Mouse (Mus musculus) CH12.LX (cell line): ENCODE measurements at regions not wholly inside any gene's neighbourhood (a gene's known extent, or its start where the extent isn't known, plus 50 kb on each side); places are given as distances from the start of the nearest gene placed in this dataset.

Source experiments
- DNase-seq: peaks from one replicate; pipeline ENCODE4 v3.0.0-alpha.2; 2013; ENCODE audit errors: extremely low read depth
- H3K27ac ChIP-seq: 2 replicates; pipeline ENCODE4 v1.5.1; 2012; ENCODE audit warnings: low read depth, mild to moderate bottlenecking, control low read depth, moderate library complexity; ENCODE audit not compliant: insufficient read depth
- H3K27me3 ChIP-seq: replicated peaks from 2 replicates; pipeline ENCODE3; 2012; ENCODE audit warnings: inconsistent platforms
- H3K36me3 ChIP-seq, 2 experiments: replicated peaks in 1 of 2; 2 replicates each; pipeline versions ENCODE3 to v1.6.1; 2012; ENCODE audit warnings: inconsistent platforms in 1 of 2, low read length in 1 of 2, mild to moderate bottlenecking in 1 of 2, mixed read lengths in 1 of 2, moderate library complexity in 1 of 2; ENCODE audit not compliant: control insufficient read depth in 1 of 2, insufficient read depth in 1 of 2
- H3K4me1 ChIP-seq, 2 experiments: 2 replicates each; pipeline ENCODE4 v1.6.1; 2012; ENCODE audit warnings: inconsistent platforms in 1 of 2, moderate library complexity in 1 of 2; ENCODE audit not compliant: insufficient read depth in 2 of 2, control insufficient read depth in 1 of 2
- H3K4me2 ChIP-seq: 2 replicates; pipeline ENCODE4 v1.6.1; 2012; ENCODE audit warnings: low read depth, mild to moderate bottlenecking, control low read depth; ENCODE audit not compliant: poor library complexity, insufficient read depth, severe bottlenecking
- H3K4me3 ChIP-seq, 3 experiments: fragments of 150-350 bp in 1 of 3; sonication (generic) in 1 of 3; replicated peaks in 1 of 3; 2 replicates each; pipeline versions ENCODE3 to v1.5.1; 2011 to 2012; ENCODE audit warnings: low read depth in 2 of 3, low read length in 2 of 3, mild to moderate bottlenecking in 2 of 3, moderate library complexity in 2 of 3, control low read depth in 1 of 3, improper control_type of control experiment in 1 of 3, inconsistent platforms in 1 of 3, mixed read lengths in 1 of 3; ENCODE audit not compliant: poor library complexity in 1 of 3
- H3K79me2 ChIP-seq: replicated peaks from 2 replicates; pipeline ENCODE4 v1.6.1; 2012; ENCODE audit warnings: mild to moderate bottlenecking, moderate library complexity; ENCODE audit not compliant: control insufficient read depth, poor library complexity, insufficient read depth, severe bottlenecking; ENCODE audit errors: extremely low read depth
- H3K9ac ChIP-seq: 2 replicates; pipeline ENCODE4 v1.6.1; 2012; ENCODE audit warnings: low read depth, mild to moderate bottlenecking, control low read depth, moderate library complexity; ENCODE audit not compliant: insufficient read depth
- H3K9me3 ChIP-seq: replicated peaks from 2 replicates; pipeline ENCODE3; 2012; ENCODE audit warnings: low read length, inconsistent platforms, mixed read lengths
- CTCF ChIP-seq, 2 experiments: IDR thresholded peaks in 1 of 2; conservative IDR thresholded peaks in 1 of 2; 2 replicates each; pipeline ENCODE4 v1.5.1; 2011 to 2012; ENCODE audit warnings: low read depth in 2 of 2, low read length in 2 of 2, improper control_type of control experiment in 1 of 2, inconsistent platforms in 1 of 2, mild to moderate bottlenecking in 1 of 2, moderate library complexity in 1 of 2
- E2F4 ChIP-seq: IDR thresholded peaks from 2 replicates; pipeline ENCODE4 v1.6.1; 2011; ENCODE audit warnings: low read depth, low read length, improper control_type of control experiment; ENCODE audit not compliant: insufficient replicate concordance
- MAX ChIP-seq: IDR thresholded peaks from 2 replicates; pipeline ENCODE4 v1.6.1; 2011; ENCODE audit warnings: low read length, improper control_type of control experiment
- MYC ChIP-seq: IDR thresholded peaks from 2 replicates; pipeline ENCODE4 v1.6.1; 2011; ENCODE audit warnings: low read depth, mild to moderate bottlenecking, improper control_type of control experiment, low read length
- NRF1 ChIP-seq: IDR thresholded peaks from 2 replicates; pipeline ENCODE4 v1.6.1; 2014; ENCODE audit warnings: low read depth, mild to moderate bottlenecking, inconsistent platforms, low read length, improper control_type of control experiment, moderate library complexity
- POLR2A ChIP-seq: IDR thresholded peaks from 2 replicates; pipeline ENCODE4 v1.6.1; 2011; ENCODE audit warnings: low read depth, mild to moderate bottlenecking, improper control_type of control experiment, low read length
- RAD21 ChIP-seq: IDR thresholded peaks from 2 replicates; pipeline ENCODE4 v1.6.1; 2011; ENCODE audit warnings: low read depth, mild to moderate bottlenecking, low read length, improper control_type of control experiment, moderate library complexity
- SMC3 ChIP-seq: IDR thresholded peaks from 2 replicates; pipeline ENCODE4 v1.6.1; 2011; ENCODE audit warnings: low read depth, low read length, improper control_type of control experiment
- TCF12 ChIP-seq: IDR thresholded peaks from 2 replicates; pipeline ENCODE4 v1.6.1; 2014; ENCODE audit warnings: low read depth, mild to moderate bottlenecking, inconsistent platforms, low read length, improper control_type of control experiment
- UBTF ChIP-seq: IDR thresholded peaks from 2 replicates; pipeline ENCODE4 v1.6.1; 2012; ENCODE audit warnings: low read depth, mild to moderate bottlenecking, inconsistent platforms, low read length, improper control_type of control experiment, moderate library complexity
- USF1 ChIP-seq: IDR thresholded peaks from 2 replicates; pipeline ENCODE4 v1.6.1; 2014; ENCODE audit warnings: low read depth, mild to moderate bottlenecking, inconsistent platforms, low read length, improper control_type of control experiment
- dilution Hi-C: fragments of 300-500 bp; cut with MboI; formaldehyde crosslinking; loops from 2 replicates; pipeline ENCODE4 v1.14.3; 2020; ENCODE audit warnings: low sequenced_read_pairs; ENCODE audit not compliant: extremely low pct_unique_long_range_greater_than_20kb, extremely low pct_ligation_motif_present
- in situ Hi-C: fragments of 300-500 bp; cut with MboI; formaldehyde crosslinking; loops from 3 replicates; pipeline ENCODE4 v1.14.3; 2019; ENCODE audit warnings: low sequenced_read_pairs, low pct_ligation_motif_present, low pct_unique_long_range_greater_than_20kb, mixed read lengths

DNA sequence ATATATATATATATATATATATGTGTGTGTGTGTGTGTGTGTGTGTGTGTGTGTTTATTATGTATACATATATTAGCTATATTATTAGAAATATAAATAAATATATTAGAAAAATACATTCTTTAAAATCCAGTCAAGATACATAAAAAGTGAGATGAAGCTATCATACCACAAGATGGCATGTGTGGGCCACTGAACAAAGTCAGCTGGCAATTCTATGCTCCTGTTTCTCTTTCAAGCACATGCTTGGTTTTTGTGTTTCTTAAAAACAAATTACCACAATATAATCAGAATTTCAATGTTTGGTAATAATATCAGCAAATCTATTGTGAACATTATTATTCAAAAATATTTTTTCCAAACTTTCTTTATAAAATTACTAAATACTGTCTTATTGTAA, 1490.2 kb upstream of the Cdh9 start:
- Histone ChIP-seq H3K9ac (no peak overlapping the region), H3K4me2 (no peak overlapping the region), H3K36me3 (no peaks in the 10 kb centered on the region), H3K27me3 (no peaks in the 10 kb centered on the region), H3K9me3 (peaks cover 19% of the 10 kb centered on the region), H3K27ac (no peak overlapping the region), H3K4me3 (no peak overlapping the region), H3K79me2 (no peaks in the 10 kb centered on the region), H3K4me1 (no peaks in the 10 kb centered on the region)
- no peak for DNase-seq
- in situ Hi-C loops = no loop called here
- dilution Hi-C loops = no loop called here
- TF ChIP-seq UBTF = no peak
- TF ChIP-seq CTCF (conservative IDR thresholded peaks at IDR 0.05 in 1 of 2, IDR thresholded peaks at IDR 0.05 in 1 of 2; ENCODE audit: low read depth in 2 of 2, low read length in 2 of 2) = peak in 1 of 2 experiments; percentile 29; a peak in 2 of 4 replicates
- no peak for TF ChIP-seq MYC
- no peak for TF ChIP-seq USF1
- peak; percentile 27 for TF ChIP-seq RAD21
- TF ChIP-seq E2F4 = no peak
- no peak for TF ChIP-seq TCF12
- no peak for TF ChIP-seq MAX
- TF ChIP-seq NRF1 = no peak
- TF ChIP-seq POLR2A = no peak
- no peak for TF ChIP-seq SMC3
